Mouse (Mus musculus) frontal cortex, postnatal 36 days (tissue): ENCODE data around the gene Dnaaf3.
"Not testable (repeated sequence)": the region's sequence is repeated elsewhere in the genome, so short reads cannot be mapped to it uniquely, and the experiment has no call there.

ENCODE experiments used
- DNase-seq, 2 experiments: peaks; one replicate each; pipeline ENCODE4 v3.0.0; 2022; ENCODE audit warnings: low spot score in 2 of 2

Dnaaf3 gene

DNA sequence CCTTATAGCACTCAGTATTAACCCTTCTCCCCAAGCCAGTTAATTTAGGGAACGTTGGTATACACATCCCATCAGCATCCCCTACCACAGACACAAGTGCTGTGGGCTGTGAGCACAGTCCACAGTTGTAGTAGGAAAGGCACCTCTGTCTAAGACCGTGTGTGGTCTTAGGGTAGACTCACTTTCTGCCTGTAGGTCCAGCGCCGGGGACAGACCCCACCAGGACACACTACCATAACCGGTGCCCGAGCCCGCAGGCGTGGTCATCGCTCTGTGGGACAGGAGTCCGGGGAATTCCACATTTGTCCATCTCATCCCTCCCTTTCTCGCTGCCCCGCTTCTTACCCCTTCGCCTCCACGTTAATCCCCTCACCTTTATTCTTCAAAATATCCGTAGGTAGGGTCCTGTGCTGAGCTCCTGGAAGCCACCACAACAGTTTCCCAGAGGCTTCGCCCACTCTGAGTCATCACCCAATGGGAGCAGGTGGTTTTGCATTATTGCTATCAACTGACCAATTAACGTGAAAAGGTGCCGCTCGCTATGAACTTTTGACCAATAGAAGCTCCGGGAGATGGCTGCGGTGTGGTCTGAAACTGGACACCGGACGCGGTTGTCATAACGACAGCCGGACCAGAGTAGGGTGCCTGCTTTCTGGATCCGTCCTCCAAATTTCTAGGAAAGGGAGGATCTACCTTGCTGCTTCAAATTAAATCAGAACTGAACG is at the start of gene Dnaaf3:
TSS of gene Dnaaf3 (minus strand) at position 449 of the 725 bp plus-strand sequence.
- DNase-seq, result no peak

DNA sequence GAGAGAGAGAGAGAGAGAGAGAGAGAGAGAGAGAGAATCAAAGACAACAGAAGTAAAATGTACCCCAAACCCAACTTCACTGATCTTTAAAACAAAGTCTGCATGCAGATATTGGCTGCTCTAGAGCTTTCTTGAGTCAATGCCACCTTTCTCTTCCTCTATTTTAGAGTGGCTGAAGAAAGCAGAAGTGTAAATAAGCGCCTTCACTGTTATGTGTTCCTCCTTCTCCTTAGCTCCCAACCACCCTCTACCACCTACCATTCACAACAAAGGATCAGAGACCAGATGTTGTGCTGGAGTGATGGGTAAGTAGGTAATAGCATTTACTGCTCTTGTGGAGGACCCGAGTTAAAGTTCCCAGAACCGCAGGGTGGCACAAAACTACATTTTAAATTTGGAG is 49.2 kb upstream of the Dnaaf3 start:
- DNase-seq, result not testable (repeated sequence)

GRCm38 (mm10) chr7:4572361-4572760 is 40.1 kb upstream of the Dnaaf3 start:
- not testable (repeated sequence) for DNase-seq

DNA sequence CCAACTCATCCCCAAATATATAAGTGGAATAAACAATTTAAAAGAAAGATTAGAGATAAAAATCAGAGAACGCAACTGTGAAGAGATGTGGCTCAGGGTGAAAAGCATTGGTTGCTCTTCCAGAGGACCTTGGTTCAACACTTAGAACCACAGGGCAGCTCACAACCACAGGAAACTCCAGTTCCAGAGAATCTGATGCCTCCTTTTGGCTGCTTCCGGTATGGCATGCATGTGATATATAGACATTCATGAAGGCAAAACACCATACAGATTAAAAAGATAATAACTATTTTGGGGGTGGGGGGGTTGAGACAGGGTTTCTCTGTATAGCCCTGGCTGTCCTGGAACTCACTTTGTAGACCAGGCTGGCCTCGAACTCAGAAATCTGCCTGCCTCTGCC is 30.4 kb upstream of the Dnaaf3 start:
- DNase-seq, result no peak

- DNase-seq, result no peak
Observed at GRCm38 (mm10) chr7:4557167-4557560, 24.9 kb upstream of the Dnaaf3 start.

DNA sequence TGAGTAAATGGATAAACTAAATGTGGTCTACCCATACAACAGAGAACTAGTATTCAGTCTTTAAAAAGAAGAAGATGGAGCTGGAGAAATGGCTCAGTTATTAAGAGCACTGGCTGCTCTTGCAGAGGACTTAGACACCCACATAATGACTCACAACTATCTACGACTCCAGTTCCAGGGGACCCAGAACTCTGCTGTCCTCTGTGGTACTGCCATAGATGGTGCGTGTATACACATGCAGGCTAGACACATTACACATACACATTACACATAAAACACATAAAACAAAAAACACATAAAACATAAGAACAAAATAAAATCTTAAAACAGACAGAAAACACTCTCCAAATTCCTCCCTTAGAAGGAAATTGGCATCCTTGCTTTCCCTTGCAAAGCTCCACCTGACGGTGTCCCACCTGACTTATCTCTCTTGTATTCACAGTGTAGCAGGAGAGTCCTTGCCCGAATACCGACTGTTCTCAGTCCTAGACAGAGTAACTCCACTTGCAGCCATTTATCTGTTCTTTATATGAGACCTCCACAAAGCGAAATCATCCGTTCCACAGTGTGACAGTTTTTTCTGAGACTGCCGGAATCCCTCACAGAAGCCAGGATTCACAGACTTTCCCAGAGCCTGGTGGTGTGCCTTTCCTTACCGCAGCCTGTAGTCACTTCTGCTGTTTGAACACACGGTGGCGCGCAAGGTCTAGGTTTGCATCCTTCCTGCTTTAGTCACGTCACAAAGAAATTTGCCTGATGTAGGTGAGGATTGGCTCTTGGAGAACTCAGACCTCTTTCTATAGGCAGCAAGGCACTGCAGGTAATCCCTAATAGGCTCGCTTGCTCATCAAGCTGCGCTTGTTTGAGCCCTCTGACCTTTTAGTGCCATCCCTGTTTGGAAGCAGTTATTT is 24.3 kb upstream of the Dnaaf3 start:
- peak; percentile 78 to 85 for DNase-seq

DNA sequence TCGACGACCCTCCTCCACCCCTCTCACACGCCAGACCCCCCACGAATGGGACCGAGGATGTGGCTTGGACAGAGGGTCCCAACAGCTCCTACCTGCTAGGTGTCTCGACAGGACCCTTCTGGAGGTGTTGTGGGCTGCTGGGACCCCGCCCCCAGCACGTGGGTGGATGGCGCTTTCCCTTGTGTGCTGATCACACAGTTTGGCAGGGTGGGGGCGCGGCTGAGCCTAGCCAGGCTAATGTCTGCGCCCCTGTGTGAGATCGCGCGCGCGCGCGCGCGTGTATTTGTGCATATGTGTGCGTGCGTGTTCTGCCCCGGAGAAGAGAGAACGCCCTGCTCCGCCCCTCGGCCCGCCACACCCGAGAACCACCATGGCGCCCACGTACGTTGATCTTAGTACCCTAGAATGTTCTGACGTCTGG is 15.0 kb upstream of the Dnaaf3 start, which contains the start of gene Syt5:
TSS of gene Syt5 (minus strand) at position 321 of the 421 bp plus-strand sequence.
- peak; percentile 65 to 74 for DNase-seq

GRCm38 (mm10) chr7:4546591-4547131 is 14.4 kb upstream of the Dnaaf3 start:
- DNase-seq, result peak; percentile 92 to 97

DNA sequence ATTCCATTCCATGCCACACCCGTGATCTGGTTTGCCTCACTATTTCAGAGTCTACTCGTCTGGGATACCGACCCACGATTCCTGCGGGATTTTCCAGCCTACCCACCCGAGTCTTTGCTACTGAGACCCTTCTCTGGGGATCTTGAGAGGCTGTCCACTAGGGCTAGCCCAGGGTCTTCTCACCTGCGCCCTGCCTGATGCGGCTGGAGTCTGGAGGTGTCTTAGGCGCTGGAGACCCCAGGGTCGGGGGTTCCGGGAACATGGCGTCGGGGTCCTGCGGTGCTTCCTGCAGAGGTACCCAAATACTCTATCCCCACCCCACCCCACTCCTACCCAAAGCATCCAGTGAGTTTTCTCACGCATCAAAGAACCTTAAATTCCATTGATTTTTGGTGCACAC is 13.8 kb upstream of the Dnaaf3 start:
- no peak for DNase-seq

GRCm38 (mm10) chr7:4542013-4542412 is 9.8 kb upstream of the Dnaaf3 start:
- DNase-seq, result no peak

GRCm38 (mm10) chr7:4541344-4541743 is 9.1 kb upstream of the Dnaaf3 start:
- no peak for DNase-seq

DNA sequence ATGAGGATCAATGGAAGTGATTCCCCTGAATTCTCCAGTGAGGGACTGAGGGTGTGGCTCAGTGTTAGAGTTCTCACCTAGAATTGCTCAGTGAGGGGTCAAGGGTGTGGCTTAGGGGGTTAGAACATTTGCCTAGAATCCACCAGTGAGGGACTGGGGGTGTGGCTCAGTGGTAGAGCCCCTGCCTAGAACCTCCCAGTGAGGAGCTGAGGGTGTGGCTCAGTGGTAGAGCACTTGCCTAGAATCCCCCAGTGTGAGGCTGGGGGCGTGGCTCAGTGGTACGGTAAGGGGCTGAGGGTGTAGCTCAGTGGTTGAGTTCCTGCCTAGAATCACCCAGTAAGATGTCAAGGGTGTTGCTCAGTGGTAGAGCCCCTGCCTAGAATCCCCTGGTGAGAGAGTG is 6.8 kb upstream of the Dnaaf3 start:
- no peak for DNase-seq

- DNase-seq, result no peak
Observed at GRCm38 (mm10) chr7:4537181-4537580, 4.9 kb upstream of the Dnaaf3 start.

DNA sequence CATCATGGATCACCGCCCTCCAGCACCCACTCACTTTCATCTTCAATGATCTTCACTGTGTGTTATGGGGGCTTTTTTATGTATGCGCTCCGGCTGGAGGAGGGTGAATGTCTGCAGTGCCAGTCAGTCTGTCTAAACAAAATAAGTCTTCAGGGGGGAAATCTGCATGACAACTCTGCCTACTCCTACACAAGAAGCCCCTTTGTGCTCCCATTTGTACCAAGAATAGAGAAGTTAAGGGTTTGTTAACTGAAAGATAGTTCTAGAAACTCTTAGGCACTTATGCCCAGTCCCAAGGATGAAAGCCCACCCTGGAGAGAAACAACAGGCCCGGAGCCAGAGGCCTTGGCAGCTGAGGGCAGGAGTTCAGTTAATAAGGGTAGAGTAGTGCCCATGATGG is 4.1 kb upstream of the Dnaaf3 start:
- DNase-seq, result no peak

- not testable (repeated sequence) for DNase-seq
Observed at GRCm38 (mm10) chr7:4530166-4530565, 2.1 kb downstream of the Dnaaf3 start.

DNA sequence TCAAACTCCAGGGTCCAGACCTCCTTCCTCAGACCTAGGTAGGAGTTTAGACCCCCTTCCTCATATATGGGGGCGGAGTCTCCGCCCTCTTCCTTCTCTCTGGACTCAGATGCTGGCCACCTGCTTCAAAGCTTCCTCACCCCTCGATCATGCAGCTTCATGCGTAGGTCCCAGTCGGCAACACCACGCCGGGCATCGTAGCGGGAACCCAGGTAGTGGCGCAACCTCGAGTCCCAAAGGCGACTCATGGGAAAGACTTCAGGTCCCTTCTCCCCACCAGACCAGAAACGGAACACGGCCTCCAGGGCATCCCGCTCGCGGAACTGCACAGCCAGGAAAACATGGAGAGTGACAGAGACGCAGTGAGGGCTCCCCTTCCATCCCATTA is 5.0 kb downstream of the Dnaaf3 start:
- no peak for DNase-seq

DNA sequence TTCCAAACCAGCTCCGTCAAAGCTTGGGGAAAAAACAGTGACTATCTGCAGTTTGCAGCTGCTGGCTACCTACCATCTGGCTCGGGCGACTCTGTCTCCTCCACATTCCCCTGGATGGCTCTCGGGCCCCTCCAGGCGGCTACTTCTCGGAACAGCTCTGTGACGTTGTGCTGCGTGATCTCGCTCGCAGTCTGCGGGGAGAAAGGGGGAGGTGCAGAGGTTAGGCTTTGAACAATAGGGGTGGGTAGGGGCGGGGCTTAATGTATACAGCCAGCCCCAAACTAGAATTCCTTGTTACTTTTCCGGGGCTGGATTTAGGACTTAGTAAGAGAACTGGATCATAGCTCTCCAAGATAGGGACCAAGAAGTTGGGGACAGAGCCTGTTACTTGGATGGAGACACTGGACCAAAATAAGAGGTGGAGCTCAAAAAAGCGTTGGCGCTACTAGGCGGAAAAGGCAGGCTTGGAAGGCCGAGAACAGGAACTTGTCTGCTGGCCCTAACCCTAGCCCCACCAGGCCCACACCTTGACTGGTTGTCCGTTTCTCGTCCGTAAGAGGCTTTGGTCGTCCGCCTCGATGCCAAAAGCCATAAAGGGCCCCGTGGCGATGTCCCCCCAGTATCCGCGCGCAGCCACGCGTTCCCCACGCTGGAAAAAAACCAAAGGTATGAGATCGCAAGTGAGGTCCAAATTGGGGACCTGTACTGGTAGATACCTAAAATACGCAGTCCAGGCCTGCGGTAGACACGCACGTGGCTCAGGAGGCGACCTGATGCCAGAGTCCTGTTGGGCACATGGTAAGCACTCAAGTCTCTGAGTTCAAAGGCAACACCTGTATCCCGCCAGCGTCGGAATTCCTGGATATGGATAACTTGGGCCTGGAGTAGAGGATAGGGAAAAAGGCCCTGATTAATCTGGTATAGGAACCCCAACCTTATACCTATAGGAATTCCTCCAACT is 5.6 kb downstream of the Dnaaf3 start:
- peak; percentile 66 to 75 for DNase-seq

DNA sequence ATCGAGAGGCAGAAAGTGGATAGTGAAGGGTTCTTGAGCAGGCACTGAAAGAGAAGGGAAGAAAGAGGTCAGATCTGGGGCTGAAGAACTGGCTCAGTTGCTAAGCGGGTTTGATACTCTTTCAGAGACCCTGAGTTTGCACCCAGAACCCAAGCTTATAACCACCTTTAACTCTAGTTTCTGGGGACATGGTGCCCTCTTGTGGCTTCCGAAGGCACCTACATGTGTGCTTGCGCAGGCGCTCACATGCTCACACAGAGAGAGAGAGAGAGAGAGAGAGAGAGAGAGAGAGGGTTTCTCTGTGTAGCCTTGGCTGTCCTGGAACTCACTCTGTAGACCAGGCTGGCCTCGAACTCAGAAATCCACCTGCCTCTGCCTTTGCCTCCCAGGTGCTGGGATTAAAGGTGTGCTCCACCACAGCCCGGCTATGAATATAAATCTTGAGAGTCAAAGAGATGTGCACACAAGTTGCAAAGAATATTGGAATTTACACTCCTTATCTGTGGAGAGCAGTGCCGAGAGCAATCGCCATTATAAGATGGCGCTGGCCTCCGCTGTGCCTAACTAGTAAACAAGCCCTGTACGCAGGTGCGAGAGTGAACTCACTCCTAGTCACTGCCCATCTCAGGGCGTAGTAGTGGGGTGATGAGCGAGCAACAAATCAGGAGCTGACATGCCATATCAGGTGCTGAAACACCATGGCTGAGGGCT is 7.9 kb downstream of the Dnaaf3 start, which contains the start of gene Tnni3:
TSS of gene Tnni3 (minus strand) at position 18 of the 711 bp plus-strand sequence.
- DNase-seq, result peak in 1 of 2 experiments; percentile 40

DNA sequence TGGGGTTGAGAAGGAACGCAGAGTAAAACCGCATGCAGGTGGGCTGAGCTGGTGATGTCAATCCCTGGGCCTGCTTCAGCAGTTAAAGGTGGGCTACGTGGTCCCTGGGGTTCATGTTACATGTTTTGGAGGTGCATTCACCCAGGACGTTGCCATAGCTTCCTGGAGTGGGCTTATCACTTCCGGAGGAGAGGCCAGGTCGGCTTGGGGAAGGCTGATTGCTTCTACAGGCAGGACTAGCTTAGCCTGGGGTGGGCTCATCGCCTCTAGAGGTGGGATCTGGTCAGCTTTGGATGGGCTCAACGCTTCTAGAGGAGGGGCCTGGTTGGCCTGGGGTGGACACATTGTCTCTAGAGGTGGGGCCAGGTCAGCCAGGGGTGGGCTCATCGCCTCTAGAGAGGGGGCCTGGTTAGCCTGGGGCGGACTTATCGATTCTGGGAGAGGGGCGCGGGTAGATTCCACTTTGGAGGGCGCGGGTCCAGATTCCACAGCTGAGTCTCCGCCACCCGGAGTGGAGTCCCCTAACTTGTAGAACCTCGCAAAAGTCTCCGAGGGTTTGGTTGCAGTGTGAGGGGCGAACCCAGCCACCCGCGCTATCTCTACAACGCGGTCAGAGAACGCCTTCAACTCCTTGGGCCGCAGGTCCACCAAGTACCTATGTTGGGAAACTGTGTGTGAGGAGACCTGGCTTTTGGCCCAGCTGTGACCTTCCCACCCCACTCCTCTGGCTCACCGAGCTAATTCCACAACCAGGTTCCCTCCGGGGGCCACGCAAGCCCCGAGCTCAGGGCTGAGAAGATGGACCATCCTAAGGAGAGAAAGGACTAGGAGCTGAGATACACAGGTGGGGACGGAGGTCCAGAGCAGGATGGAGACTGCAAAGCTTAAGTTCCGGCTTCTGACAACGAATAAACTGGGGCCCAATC is 8.8 kb downstream of the Dnaaf3 start:
- DNase-seq, result no peak
